Mouse (Mus musculus): Measurements from ENCODE around the gene Shroom3.

DNA sequence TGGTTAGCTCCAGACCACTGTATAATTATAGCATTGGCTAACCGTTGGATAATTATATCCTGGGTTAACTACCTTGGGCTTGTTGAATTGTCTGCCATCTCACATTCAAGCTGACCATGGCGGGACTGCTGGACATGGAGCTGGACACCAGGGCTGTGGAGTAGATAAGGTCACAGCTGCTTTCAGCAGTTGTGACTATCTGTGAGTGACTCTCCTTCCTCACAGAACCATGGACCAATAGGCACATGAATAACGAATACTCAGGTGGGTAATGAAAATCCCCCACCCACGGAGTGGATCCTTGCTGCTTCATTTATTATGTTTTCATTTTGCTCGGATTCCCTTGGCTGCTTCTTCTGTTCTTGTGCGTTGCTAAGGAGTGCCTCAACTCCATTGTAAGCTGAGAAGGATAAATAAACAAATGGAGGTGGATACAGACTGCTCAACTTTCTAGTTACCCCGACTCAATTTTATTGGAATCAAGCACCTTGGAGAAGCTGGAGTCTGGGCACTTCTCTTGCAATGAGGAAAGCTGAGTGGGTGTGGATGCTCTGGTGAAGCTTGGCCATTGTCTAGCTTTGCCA lies 84.1 kb downstream of the Shroom3 start:
- TF ChIP-seq CTCF (IDR thresholded peaks at IDR 0.05; ENCODE audit: borderline replicate concordance, insufficient read depth, low read depth, low read length) = no peak
- TF ChIP-seq POLR2A (IDR thresholded peaks at IDR 0.05; ENCODE audit: borderline replicate concordance, insufficient read depth, low read length) = no peak

All from cerebellum, adult 2 months (tissue).